Mouse (Mus musculus): ENCODE results near the gene Txndc5.

Gene Txndc5

GRCm38 (mm10) chr13:38472636-38473035 lies 56.0 kb downstream of the Txndc5 start:
- DNase-seq (ENCODE audit: extremely low read depth, low read depth): no peak

- DNase-seq (ENCODE audit: extremely low read depth, low read depth): no peak
Observed at GRCm38 (mm10) chr13:38470882-38471281, 57.7 kb downstream of the Txndc5 start.

DNA sequence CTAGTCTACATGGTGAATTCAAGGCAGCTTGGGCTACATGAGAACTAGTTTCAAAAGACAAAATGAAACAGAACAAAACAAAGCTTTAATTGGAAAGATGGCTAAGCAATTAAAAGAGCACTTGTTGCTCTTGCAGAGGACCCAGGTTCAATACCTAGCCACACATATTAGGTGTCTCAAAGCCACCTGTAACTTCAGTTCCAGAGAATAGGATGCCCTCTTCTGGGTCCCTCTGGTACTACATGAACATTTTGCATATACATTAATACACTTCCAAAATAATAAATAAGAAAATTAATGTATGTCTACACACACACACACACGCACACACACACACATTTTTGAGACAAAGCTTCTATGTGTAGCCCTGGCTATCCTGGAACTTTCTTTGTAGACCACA lies 65.2 kb downstream of the Txndc5 start:
- peak; percentile 13 for DNase-seq (ENCODE audit: extremely low read depth, low read depth)

DNA sequence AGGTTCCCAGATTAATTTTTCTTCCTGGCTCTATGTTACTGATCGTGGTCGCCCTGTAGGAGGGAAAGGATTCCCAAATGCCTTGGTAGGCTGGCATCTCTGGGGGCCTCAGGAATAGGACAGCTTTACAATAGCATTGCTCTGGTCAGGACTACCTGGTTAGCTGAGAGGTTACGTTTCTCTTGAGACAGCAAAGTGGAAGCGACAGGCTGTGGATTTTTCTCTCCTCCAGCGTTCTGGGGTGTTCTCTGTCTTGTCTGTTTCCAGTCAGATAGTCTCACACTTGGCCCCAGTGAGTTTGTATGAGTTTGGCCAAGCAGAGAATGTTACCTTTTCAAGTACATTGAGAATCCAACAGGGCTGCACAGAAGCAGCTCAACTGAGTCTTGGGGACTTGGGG lies 77.2 kb downstream of the Txndc5 start:
- no peak for DNase-seq (ENCODE audit: extremely low read depth, low read depth)

Measured in MEL-GATA-1-ER (cell line).